Mouse (Mus musculus) ovary, postnatal 14 days (tissue): Measurements from ENCODE around the gene Rasa4.
A peak's percentile ranks its signal among the peaks of the same experiment; 100 is the strongest.
"Not testable (repeated sequence)": the region's sequence is repeated elsewhere in the genome, so short reads cannot be mapped to it uniquely, and the experiment has no call there.

ENCODE experiments used
- DNase-seq: peaks from one replicate; pipeline ENCODE4 v3.0.0; 2022; ENCODE audit warnings: low spot score

Gene Rasa4

GRCm38 (mm10) chr5:136109042-136109441 lies 25.3 kb downstream of the Rasa4 start:
- DNase-seq: no peak

- not testable (repeated sequence) for DNase-seq
Observed at GRCm38 (mm10) chr5:136113546-136113945, 29.8 kb downstream of the Rasa4 start.

- peak; percentile 97 for DNase-seq
Observed at GRCm38 (mm10) chr5:136115891-136116783, 32.4 kb downstream of the Rasa4 start, which contains the start of gene Polr2j. Polr2j (plus strand) TSS chr5:136116631.

- no peak for DNase-seq
Observed at GRCm38 (mm10) chr5:136116784-136117112, 33.0 kb downstream of the Rasa4 start.

GRCm38 (mm10) chr5:136122165-136122564 lies 38.4 kb downstream of the Rasa4 start:
- no peak for DNase-seq

- peak; percentile 89 for DNase-seq
Observed at GRCm38 (mm10) chr5:136135571-136136291, 52.0 kb downstream of the Rasa4 start, which contains the start of the genes Lrwd1 and Alkbh4. Lrwd1 (minus strand) TSS chr5:136136074. Alkbh4 (plus strand) TSS chr5:136136146.

GRCm38 (mm10) chr5:136136292-136136990 lies 52.7 kb downstream of the Rasa4 start:
- no peak for DNase-seq

- DNase-seq: no peak
Observed at GRCm38 (mm10) chr5:136137658-136138274, 54.0 kb downstream of the Rasa4 start.

- DNase-seq: no peak
Observed at GRCm38 (mm10) chr5:136139393-136139792, 55.7 kb downstream of the Rasa4 start.

GRCm38 (mm10) chr5:136140057-136140482 lies 56.4 kb downstream of the Rasa4 start:
- DNase-seq: no peak

- no peak for DNase-seq
Observed at GRCm38 (mm10) chr5:136142746-136143145, 59.0 kb downstream of the Rasa4 start.

- no peak for DNase-seq
Observed at GRCm38 (mm10) chr5:136143161-136143755, 59.5 kb downstream of the Rasa4 start.

- no peak for DNase-seq
Observed at GRCm38 (mm10) chr5:136144606-136145430, 61.1 kb downstream of the Rasa4 start.

- DNase-seq: no peak
Observed at GRCm38 (mm10) chr5:136146936-136147335, 63.2 kb downstream of the Rasa4 start.

GRCm38 (mm10) chr5:136147704-136148103 lies 64.0 kb downstream of the Rasa4 start:
- DNase-seq: no peak

GRCm38 (mm10) chr5:136149134-136149576 lies 65.4 kb downstream of the Rasa4 start:
- DNase-seq: not testable (repeated sequence)

GRCm38 (mm10) chr5:136152365-136152764 lies 68.6 kb downstream of the Rasa4 start:
- no peak for DNase-seq

GRCm38 (mm10) chr5:136155399-136155798 lies 71.7 kb downstream of the Rasa4 start:
- DNase-seq: no peak

- DNase-seq: not testable (repeated sequence)
Observed at GRCm38 (mm10) chr5:136160084-136160483, 76.4 kb downstream of the Rasa4 start.
